8 mouse cellular contexts compared by ENCODE assay signal in the genomic region with DNA sequence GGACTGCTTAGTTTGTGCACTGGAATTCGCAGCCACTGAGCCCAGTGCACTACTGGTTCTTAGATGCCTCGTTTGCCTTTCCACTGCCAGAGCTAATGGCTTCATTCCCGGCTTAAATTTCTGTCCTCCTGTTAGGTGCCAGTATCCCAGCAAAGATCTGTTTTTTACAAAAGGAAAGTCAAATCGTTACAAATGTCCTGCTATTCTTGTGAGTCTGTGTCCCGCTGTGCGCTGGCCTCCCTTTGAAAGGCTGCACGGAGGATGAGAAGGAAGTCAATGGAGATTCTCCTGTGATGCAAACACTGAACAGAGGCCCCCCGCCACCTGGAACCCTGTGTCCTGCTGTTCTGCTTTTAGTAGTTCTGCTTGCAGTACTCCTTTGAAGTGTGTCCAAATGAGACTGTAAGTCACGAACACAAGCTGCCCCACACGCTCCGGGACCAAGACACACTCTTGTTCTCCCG.
A peak's percentile ranks its signal among the peaks of the same experiment; 100 is the strongest.
DNase-seq lines count a peak whose midpoint lies in the region; ATAC-seq and TF ChIP-seq lines count a peak whose summit lies in the region.

No protein-coding gene starts in this region.

- H3K36me3 ChIP-seq in forebrain, postnatal 0 days (ENCODE audit: insufficient read depth), result no peaks in the 10 kb centered on the region
- no peaks in the 10 kb centered on the region for H3K36me3 ChIP-seq in limb, embryonic 10.5 days
- no peaks in the 10 kb centered on the region for H3K36me3 ChIP-seq in stomach, embryonic 16.5 days (ENCODE audit: control insufficient read depth, insufficient read depth, low read length)

- 5% methylated on average over 12 of the region's 12 CpGs for WGBS in forebrain, postnatal 0 days
- WGBS in limb, embryonic 10.5 days, result 5% methylated on average over 12 of the region's 12 CpGs
- WGBS in stomach, embryonic 16.5 days, result 10% methylated on average over 12 of the region's 12 CpGs

- no peaks in the 10 kb centered on the region for H3K27me3 ChIP-seq in forebrain, postnatal 0 days (ENCODE audit: insufficient read depth, low read length)
- peaks cover 24% of the 10 kb centered on the region for H3K27me3 ChIP-seq in limb, embryonic 10.5 days (ENCODE audit: low read depth, poor library complexity, severe bottlenecking)
- no peaks in the 10 kb centered on the region for H3K27me3 ChIP-seq in stomach, embryonic 16.5 days (ENCODE audit: control insufficient read depth, insufficient read depth, low read length)

- no peaks in the 10 kb centered on the region for H3K4me1 ChIP-seq in forebrain, postnatal 0 days (ENCODE audit: insufficient read depth)
- H3K4me1 ChIP-seq in limb, embryonic 10.5 days, result peaks cover 16% of the 10 kb centered on the region
- H3K4me1 ChIP-seq in stomach, embryonic 16.5 days (ENCODE audit: control insufficient read depth, insufficient read depth, low read length), result no peaks in the 10 kb centered on the region

- H3K27ac ChIP-seq in layer of hippocampus, adult 2 months, result peak overlapping the region; percentile 79
- H3K27ac ChIP-seq in forebrain, postnatal 0 days (ENCODE audit: low read depth, low read length), result no peak overlapping the region
- peak overlapping the region; percentile 64 for H3K27ac ChIP-seq in limb, embryonic 10.5 days
- H3K27ac ChIP-seq in stomach, embryonic 16.5 days (ENCODE audit: low read length), result peak overlapping the region; percentile 5; the same call in 1 of the 2 replicates

- H3K4me2 ChIP-seq in forebrain, postnatal 0 days (ENCODE audit: low read depth), result peak overlapping the region; percentile 37
- H3K4me2 ChIP-seq in stomach, embryonic 16.5 days (ENCODE audit: low read depth, low read length), result peak overlapping the region; percentile 48

- H3K4me3 ChIP-seq in layer of hippocampus, adult 2 months, result peak overlapping the region; percentile 27
- H3K4me3 ChIP-seq in forebrain, postnatal 0 days (ENCODE audit: low read depth, low read length), result no peak overlapping the region
- peak overlapping the region; percentile 42 for H3K4me3 ChIP-seq in limb, embryonic 10.5 days
- peak overlapping the region; percentile 8; the same call in 1 of the 2 replicates for H3K4me3 ChIP-seq in stomach, embryonic 16.5 days (replicated peaks; ENCODE audit: low read length)

- H3K9ac ChIP-seq in forebrain, postnatal 0 days, result no peak overlapping the region
- H3K9ac ChIP-seq in stomach, embryonic 16.5 days (ENCODE audit: low read length), result 0 out of 2 replicates have a peak overlapping the region, but pooled peaks have one; percentile 6

- no peak for DNase-seq in layer of hippocampus, adult 2 months (ENCODE audit: low spot score in 2 of 2)
- no peak for DNase-seq in layer of hippocampus, adult 9-11 months
- peak; percentile 45 for DNase-seq in cerebellum, adult 8-10 months
- peak; percentile 51 for DNase-seq in forebrain, postnatal 0 days
- DNase-seq in limb, embryonic 10.5 days (ENCODE audit: low spot score), result peak; percentile 66
- no peak for DNase-seq in thymus, postnatal 25 days
- DNase-seq in layer of hippocampus, adult 9-10 months (ENCODE audit: low spot score), result no peak

- TF ChIP-seq CTCF in layer of hippocampus, adult 2 months (conservative IDR thresholded peaks at IDR 0.05), result no peak
- no peak for TF ChIP-seq CTCF in forebrain, postnatal 0 days (IDR thresholded peaks at IDR 0.05; ENCODE audit: low read depth)

- no peaks in the 10 kb centered on the region for H3K9me3 ChIP-seq in forebrain, postnatal 0 days (ENCODE audit: low read length)
- H3K9me3 ChIP-seq in limb, embryonic 10.5 days (replicated peaks), result no peaks in the 10 kb centered on the region
- no peaks in the 10 kb centered on the region for H3K9me3 ChIP-seq in stomach, embryonic 16.5 days (replicated peaks; ENCODE audit: control insufficient read depth, low read length)

- ATAC-seq in forebrain, postnatal 0 days, result peak; percentile 62
- no peak for ATAC-seq in stomach, embryonic 16.5 days (ENCODE audit: insufficient read depth, low FRiP score)

Comparison
In these comparisons a context has a peak if more than half of its experiments do, and no peak if none do; other contexts are left out.
1. DNase-seq: peak in cerebellum, adult 8-10 months (single experiment), forebrain, postnatal 0 days (single experiment) and limb, embryonic 10.5 days (single experiment); none in layer of hippocampus, adult 2 months (0 of 2), layer of hippocampus, adult 9-11 months (single experiment), thymus, postnatal 25 days (single experiment) and layer of hippocampus, adult 9-10 months (single experiment).